Mouse (Mus musculus) cerebellum, adult 11 months (tissue): ENCODE data around the gene B3glct.

ENCODE experiments used
- DNase-seq: peaks from one replicate; pipeline ENCODE4 v3.0.0; 2022

B3glct gene

DNA sequence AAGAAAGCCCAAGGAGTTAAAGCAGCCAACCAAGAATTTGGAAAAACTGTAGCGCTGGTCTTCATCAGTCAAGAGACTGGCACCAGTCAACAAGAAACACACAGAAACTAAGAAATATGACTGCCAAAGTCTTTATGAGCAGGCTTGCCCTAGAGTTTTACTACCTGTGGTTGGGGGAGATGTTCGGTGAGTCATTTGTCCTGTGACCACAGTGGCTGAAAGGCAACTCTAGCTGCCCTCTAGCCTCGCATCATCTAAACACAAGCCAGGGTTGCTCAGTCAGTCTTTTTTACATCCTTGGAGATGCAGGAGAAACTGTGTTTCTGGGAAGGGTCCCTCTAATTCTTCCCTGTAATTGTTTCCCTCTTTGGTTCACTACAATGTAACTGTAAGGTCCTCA lies 834 bp upstream of the B3glct start:
- no peak for DNase-seq

DNA sequence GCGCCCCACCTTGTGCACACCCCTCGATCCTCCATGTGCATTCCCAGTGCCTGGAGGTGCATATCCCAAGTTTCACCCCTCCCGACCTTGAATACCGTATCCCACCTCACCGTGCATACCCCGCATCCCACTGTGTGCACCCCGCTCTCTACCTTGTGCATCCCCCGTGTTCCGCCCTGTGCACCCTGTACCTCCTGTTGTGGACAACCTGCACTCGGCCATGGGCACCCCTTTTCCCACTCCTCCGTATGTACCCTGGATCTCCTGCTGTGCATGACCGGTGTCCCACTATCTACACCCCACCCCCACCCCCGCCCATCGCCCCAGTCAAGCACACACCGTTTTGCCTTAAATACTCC lies 939 bp downstream of the B3glct start:
- peak; percentile 6 for DNase-seq

DNA sequence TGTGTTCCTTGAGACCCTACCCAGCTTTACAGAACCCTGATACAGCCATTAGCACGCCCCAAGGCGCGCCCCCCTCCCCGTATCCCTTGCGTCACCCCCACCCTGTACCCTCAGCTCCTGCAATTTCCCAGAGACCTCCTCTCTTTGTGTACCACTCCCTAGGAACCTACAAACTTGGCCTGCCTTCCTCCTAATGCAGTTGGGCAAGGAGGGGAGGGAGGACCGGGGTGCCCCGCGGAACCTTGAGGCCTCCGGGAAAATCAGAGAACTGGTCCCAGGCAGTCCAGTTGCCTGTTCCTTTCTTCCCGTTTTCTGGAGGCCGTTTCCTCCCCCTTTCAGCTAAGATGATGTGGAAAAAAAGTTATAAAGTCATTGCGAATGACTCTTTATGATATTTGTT lies 1.3 kb downstream of the B3glct start:
- DNase-seq = no peak

DNA sequence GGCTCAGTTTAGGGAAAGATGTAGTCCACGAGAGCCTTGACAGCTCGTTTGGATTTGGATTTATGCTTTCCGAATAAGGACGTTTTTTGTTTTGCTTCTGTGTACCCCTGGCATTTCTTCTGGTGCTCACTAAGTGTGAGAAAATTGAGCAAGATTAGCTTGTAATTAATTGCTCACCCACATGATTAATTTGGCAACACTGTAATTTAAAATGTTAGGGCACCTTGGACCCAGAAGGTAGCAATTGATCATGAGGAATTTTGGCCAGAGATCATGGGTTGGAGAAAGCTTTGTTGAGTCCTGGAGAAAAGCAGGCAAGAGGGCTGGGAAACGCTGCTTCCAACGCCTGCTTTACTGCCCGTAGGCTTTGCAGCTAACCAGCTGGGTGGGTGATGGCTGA lies 1.9 kb downstream of the B3glct start:
- no peak for DNase-seq

DNA sequence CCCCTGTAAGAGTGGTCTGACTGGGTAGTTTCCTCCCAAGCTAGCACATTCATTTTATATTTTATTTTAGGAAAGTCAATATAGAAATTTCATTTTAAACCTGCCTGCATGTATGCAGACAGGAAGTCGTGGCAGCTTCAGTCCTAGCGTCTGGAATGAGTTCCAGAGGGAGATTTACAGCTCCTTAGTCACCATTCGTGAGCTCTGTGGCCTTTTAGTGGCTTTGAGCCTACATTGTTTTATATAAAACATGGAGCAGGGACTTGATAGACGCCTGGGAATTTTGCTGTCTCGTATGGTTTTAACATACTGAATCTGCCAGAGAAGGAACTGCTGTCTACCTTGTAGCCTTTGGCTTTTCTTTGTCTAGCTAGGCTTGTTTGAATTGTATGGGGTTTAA lies 2.9 kb downstream of the B3glct start:
- no peak for DNase-seq

DNA sequence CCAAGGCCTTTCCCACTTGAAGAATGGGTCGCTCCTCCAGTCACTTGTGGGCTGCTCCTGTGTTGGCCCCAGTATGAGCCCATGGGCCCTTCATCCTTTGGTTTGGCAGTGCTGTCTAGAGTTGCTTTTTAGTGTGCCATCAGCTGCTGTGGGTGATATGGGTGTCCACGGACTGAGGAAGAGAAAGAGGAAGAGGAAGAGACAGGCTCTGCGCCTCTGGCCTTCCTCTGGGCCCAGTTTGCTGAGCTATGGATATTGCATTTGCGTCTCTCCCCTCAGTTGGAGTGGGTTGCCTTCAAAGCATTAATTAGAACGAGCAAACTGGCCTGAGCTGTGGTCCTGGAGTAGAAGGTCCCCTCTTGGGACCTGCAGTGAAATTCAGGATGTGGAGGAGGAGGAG lies 11.8 kb downstream of the B3glct start:
- no peak for DNase-seq

DNA sequence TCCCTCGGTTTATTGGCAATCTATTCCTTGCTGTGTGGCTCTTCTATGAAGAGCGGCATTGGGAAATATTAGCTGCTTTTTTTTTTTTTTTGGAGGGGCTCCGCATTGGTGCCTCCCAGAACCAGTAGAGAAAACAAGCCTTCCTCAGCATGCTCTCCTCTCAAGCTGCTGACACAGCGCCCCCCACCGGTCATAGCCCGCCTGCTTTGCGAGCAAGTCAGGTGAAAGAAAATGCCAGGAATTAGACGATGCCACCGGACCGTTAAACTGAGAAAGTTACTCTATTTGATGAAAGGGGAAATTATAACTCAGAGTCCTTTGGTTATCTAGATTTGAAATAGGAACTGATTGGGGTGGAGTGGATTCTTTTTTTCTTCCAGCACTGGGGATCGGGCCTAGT lies 14.5 kb downstream of the B3glct start:
- DNase-seq = no peak

DNA sequence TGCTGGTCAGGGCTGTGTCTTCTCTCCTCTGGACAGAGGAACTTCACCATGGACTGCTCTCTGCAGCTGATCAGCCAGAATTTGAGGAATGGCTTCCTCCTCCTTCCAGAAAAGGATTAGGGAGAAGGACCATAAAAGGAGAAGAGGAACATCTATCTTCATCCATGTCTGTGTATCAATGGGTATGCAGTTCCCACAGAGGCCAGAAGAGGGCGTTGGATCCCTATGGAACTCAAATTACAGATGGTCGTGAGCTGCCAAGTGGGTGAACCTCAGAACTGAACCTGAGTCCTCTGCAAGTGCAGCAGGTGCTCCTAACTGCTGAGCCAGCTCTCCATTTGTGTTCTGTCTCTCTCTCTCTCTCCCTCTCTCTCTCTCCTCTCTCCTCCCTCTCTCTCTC lies 15.2 kb downstream of the B3glct start:
- DNase-seq = no peak

DNA sequence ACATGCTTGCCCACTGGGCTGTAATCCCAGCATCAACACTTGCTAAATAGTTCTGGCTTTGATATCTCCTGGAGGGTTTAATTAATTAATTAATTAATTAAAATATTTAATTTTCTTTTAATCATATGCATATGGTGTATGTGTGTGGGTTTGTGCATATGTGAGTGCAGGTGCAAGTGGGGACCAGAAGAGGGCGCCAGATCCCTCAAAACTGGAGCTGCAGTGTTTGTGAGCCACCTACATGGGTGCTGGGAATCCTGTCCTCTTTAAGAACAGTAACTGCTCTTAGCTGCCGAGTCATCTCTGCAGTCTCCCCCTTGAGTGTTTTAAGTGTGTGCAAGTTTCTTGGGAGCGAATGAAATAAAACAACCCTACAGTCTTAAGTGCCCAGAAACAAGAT lies 15.9 kb downstream of the B3glct start:
- DNase-seq = no peak

DNA sequence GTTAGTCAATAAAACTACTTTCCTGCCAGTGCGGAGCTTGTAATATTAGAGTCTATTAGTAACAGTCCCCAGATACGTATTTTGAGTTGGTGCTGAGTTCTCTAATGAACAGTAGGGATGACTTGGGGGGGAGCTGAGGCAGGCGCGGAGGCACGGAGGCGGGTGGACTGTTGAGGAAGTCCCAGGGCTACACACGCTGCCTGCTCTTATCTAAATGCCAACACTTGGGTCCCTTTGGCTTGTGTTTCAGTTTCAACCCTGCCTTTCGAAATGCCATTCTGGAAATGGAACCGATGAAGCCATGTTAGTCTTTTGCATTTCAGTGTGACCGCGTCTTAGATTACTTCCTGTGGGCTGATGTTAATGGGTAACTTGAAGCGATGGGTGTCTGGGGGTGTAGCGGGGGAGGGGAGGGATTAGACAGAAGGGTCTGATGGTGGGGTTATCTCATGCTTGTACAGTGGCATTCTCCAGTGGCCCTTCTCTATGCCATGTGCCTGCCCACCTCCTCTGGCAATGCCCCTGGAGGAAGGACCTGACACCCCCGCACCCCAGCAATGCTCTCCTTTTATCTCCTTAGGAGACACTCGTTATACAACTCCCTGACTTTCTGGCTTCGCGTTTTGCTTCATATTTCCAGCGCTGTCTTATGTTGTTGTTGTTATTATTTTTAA lies 17.2 kb downstream of the B3glct start:
- no peak for DNase-seq

DNA sequence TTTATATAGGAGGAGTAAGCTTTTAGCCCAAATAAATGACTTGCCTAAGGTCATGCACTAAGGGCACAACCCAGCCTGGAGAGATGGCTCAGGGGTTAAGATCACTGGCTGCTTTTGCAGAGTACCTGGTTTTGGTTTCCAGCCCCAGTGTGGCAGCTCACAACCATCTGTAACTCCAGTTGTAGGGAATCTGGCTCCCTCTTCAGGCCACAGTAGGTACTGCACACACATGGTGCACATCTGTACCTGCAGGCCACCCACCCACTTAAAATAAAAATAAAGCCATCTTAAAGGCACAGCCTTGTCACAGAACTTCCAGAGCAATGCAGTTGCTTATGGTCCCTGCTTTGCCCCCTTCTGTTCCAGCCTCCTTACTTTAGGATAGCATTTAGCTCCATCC lies 24.7 kb downstream of the B3glct start:
- DNase-seq = no peak

DNA sequence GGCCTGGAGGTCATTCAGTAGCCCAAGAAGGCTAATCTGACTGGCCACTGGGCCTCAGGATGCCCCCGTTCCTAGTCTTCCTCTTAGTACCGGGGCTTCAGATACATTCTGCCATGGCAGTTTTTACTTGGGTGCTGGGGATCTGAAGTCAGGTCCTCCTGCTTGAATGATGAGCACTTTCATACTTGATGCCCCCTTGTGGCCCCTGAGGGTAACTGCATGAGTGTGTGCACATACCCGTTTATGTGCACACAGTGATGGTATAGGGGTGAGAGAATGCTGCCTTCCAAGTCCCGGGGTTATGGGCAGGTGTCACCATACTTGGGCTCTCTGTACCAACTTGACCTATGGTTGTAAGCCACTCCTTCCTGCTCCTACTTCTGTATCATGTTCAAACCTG lies 33.5 kb downstream of the B3glct start:
- DNase-seq = no peak

DNA sequence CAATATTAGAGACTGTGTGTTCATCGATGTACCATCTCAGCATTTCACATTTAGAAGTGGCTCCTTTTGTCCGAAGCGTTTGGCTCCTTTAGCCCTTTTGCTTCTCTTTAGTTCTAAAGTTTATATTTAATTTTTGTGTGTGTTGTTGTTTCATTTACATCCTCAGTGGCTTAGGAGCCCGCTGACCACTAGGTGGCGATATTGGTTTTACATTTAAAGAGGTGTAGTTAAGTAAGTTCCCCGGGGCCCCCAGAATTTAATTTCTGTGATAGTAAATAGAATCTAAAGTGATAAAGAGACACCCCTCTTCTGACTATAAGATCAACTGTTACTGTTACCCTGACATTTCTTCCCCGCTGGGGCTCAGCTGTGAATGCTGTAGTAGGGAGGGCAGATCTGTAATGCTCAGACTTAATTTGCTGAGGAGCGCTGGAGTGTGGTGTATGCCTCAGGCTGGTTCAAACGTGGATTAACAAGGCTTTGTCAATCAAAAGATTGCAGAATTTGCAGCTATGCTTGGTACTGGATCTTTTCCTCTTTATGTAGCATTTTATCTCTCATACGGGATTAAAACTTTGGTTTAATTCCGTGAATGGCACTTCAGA lies 35.2 kb downstream of the B3glct start:
- peak; percentile 5 for DNase-seq

DNA sequence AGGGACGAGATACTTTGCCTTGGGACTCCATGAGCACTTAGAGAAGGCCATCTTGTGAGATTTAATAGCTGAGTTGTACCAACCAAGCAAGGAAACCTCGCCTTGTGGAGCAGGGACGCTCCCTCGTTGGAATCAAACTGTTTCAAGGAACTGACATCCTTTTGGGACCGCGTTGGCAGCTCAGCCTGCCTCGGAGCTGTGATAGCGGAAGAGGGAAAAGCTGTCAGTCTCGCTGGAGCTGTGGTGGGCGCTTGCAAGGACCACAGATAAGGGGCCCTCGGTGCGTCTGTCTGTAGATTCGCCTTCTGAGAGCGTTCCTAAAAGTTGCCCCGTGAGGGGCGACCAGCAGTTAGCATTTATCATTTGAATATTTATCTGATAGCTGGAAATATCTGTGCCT lies 35.8 kb downstream of the B3glct start:
- DNase-seq = no peak

DNA sequence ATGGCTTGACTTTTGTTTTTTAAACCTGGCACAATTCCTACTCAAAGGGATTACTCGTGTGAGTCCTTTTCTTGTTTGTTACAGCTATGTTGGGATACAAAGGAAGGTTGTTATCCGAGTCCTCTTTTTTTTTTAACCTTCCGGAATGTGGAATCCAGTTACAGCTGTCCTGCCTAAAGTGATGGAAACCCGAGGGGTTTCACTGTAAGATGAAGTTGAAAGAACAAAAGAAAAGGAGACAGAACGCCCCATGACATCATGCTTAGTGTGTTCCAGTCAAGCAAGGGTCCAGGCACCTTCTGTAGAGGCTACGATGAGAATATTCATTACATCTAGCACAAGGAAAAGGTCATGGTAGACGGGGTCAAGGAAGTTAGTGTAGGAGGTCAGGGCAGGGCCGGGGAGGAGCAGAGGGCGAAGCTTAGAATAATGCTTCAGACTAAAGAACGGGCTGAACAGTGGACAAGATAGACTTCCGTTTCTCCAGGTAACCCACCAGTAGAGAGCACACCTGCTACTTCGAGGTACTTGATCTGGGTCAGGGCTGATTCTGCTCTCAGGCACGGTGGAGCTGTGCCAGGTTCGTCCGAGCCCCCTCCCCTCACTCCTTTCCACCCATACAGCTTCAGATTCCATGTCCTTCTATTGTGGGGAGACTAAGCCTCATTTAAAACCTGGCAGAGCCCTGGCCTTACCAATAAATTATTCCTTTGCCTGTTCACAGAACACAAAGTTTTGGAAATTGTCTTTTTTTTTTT lies 37.7 kb downstream of the B3glct start:
- no peak for DNase-seq

DNA sequence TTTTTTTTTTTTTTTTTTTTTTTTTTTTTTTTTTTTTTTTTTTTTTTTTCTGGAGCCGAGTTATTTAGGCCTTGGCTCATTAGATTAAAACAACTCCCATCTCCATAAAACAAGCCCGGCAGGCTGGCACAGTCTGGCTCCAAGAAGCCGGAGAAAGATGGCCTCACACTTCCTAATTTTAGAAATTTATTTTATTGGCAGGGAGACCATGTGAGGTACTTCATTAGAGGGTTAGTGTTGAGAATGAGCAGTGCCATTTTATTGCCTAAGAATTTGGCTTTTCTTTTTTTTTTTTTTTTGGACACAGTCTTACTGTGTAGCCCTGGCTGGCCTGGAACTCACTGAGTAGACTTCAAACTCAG lies 38.3 kb downstream of the B3glct start:
- DNase-seq = no peak

DNA sequence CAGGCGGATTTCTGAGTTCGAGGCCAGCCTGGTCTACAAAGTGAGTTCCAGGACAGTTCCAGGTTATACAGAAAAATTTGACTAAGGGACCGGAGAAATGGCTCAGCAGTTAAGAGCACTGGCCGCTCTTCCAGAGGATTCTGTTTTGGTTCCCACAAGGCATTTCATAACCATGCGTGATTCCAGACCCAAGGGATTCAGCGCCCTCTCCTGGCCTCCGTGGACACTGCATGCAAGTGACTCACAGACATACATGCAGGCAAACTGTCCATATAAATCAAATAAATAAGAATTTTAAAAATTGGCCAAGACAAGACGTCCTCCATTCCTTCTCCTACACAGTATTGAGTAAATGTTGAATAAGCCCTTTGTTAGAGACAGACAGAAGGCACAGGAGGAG lies 53.7 kb downstream of the B3glct start:
- DNase-seq = no peak

DNA sequence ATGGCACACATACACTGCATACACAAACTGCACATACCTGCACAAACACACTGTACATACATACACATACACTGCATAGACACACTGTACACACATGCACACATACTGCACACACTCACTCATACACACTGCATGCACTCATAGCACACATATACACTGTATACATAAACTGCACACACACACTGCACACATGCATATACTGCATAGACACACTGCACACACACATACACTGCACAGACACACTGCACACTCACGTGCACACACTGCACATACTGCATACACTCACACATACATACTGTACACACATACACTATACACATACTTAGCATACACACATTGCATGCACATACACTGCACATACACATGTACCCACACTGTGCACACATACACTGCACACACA lies 59.2 kb downstream of the B3glct start:
- no peak for DNase-seq

DNA sequence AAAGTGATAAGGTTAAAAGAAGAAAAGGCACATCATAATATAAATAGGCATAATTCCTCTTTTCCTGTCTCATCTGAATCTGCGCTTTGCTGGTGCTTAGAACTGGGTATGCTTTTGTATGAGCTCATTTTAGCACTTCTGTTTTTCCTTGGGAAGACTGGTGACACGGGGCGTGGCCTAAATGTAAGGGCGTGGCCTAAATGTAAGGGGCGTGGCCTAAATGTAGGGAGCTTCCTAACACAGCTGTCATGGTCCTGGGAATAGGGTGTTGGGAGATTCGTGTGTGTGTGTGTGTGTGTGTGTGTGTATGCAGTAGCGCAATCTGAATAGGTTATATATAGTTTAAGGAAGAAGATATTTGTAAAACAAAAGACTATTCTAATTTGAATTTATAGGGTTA lies 62.1 kb downstream of the B3glct start:
- no peak for DNase-seq

DNA sequence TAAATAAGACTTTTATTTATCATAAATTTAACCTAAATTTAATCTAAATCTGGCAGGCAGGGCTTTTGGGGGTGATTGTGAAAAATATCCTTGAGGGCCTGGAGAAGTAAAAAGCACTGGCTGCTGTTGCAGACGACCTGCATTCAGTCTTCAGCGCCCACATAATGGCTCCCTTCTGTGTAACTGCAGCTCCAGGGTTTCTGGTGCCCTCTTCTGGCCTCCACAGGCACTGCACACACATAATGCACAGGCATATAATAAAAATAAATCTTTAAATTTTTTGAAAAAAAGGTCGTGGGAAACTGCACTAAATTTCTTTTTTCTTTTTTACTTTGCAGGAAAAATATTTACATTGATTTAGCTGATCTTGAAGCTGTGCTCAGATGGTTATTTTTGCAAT lies 62.7 kb downstream of the B3glct start:
- no peak for DNase-seq

DNA sequence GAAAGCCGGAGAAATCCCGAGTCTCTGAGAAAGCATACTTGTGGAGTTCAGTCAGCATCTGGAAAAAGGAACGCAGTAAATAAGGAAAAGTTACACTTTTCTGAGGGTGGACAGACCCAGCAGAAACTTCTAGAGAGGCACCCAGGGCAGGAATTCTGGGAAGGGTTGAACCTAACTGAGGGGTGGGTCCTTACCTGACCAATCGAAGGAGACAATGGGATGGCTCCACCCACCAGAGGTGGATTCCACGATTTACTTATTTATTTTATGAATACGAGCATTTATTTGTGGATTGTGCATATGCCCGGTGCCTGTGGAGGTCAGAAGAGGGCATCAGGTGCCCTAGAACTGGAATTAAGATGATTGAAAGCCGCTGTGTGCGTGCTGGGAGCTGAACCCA lies 64.3 kb downstream of the B3glct start:
- no peak for DNase-seq

DNA sequence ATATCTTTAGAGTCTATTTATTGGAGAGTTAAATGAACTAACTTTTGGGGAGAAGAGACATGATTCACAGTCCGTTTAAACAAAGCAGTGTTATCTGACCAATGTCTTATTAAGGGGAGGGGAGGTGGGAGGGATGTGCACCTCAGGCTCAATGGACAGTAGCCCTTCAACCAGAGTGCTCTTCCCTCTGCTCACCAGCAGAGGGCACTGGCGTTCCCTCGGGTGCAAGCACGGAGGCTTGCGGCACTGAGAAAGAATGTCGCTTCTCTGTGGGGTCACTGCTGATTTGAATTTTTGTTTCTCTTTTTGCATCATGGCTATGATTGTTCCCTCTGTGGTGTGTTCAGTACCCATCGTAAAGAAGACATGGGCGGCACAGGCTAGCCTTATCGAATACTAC lies 67.0 kb downstream of the B3glct start:
- no peak for DNase-seq

DNA sequence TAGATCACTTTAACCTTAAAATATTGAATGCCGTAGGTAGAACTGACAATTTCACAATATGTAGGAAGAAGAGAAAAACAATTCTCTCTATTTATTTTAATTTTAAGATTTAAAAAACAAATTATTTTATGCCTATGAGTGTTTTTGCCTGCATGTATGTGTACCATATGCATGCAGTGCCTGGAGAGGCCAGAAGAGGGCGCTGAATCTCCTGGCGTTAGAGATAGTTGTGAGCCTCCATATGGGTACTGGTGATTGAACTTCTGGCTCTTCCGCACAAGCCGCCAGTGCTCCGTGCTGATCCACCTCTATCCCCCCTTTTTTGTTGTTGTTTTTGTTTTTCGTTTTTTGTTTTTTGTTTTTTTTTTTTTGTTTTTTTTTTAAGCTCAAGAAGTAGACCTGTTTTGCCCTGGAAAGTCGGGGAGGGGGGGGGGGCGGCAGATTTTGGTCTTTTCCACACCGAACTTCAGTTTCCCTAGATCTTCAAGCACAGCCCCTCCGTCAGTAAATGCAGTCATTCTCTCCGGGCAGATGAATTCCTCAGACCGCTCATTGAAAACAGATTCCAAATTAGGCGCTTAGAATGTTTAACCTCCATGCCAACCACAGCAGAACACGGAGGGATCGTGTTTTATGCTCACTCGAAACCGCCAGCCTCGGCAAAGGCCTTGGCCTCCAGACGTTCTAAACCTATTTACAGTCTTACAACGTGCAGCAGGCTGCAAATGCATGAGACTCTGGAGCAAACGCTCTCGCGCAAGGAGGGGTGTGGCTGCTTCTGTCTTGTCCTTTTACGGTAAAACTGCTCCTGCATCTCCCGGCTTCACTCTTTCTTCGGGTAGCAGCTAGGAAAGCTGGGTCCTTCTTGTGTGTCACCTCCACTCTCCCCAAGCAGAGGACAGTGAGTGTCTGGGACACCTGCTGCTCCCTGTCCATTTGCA lies 70.9 kb downstream of the B3glct start:
- DNase-seq = no peak

DNA sequence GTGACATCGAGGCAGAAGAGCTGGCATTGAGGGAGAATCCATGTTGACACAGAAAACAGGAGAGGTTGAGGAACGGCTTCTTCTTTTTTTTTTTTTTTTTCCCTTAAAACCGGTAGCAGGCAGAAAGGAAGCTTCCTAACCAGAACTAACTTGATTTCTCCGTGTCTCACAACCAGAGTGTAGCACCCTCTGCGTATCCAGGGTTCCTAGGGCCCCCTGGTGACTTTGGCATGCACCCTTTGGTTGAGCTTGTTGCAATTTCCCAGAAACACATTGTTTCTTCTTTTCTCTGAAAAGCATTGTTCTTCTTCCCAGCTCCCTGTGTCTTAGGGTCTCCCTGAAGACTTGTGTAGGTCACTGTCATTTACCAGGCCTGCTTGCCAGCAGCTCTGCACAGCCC lies 73.8 kb downstream of the B3glct start:
- no peak for DNase-seq
